Mouse (Mus musculus): ENCODE measurements at regions not wholly inside any gene's neighbourhood (a gene's known extent, or its start where the extent isn't known, plus 50 kb on each side); places are given as distances from the start of the nearest gene placed in this dataset.

DNA sequence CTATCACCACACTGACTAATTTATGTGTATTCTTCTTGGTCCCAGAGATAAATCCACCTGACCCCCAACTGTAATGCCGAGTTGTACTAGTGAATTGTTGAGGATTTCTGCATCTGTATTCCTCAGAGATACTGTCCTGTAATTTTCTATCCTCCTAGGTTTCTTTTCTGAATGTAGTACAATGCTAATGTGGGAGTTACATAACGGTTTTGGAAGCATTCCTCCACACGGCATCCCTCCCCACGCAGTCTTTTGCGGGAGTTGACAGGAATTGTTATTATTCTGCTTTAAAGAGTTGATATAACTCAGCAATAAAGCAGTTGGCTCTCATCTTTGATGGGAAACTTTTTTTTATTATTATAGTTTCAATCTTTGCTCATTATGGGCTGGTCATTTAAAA lies 222.8 kb downstream of the Rsl24d1 start:
- no peaks in the 10 kb centered on the region for H3K36me3 ChIP-seq
- no peak overlapping the region for H3K9ac ChIP-seq
- H3K4me1 ChIP-seq = no peaks in the 10 kb centered on the region
- no peak overlapping the region for H3K4me3 ChIP-seq
- no peak overlapping the region for H3K4me2 ChIP-seq
- H3K27me3 ChIP-seq = no peaks in the 10 kb centered on the region
- no peaks in the 10 kb centered on the region for H3K9me3 ChIP-seq
- 74% methylated on average over 5 of the region's 5 CpGs for WGBS
- no peak for ATAC-seq (ENCODE audit: borderline replicate concordance, extremely low read depth, low FRiP score, low TSS enrichment)
- H3K27ac ChIP-seq = no peak overlapping the region

DNA sequence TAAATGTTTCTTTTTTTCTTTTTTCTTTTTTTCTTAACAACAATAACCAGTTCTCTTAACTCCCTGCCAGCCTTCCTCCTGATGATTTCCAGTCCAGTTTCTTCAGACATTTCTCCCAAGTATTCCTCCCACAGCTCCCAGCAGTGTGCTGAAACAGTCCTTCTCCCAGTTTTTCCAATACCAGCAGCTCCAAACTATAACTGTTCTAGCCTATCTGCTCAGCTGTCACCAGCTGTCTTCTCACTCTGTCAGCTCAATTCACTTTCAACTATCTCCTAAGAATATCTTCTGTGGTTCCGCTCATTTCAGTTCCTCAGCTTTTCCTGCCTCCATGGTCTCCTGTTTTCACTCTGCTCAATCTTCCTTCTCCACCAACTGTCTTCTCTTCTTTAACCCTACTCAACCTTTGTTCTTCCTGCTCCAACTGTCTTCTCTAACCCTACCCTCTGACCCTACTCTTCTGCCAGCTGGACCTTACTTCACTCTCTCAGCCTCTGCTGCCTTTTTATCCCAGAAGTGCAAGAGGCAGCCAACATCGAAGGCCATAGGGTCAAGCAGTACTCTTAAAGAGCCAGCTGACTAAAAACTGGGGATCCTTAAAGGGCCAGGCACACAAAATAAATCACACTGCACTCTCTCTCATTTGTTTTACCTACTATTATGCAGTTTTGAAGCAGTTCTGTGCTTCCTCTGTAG lies 224.0 kb downstream of the Rsl24d1 start:
- H3K9ac ChIP-seq = no peak overlapping the region
- no peak for ATAC-seq (ENCODE audit: borderline replicate concordance, extremely low read depth, low FRiP score, low TSS enrichment)
- no peak overlapping the region for H3K4me2 ChIP-seq
- no peaks in the 10 kb centered on the region for H3K27me3 ChIP-seq
- no peaks in the 10 kb centered on the region for H3K4me1 ChIP-seq
- no peak overlapping the region for H3K27ac ChIP-seq
- peaks cover 2% of the 10 kb centered on the region; the same call in 1 of the 2 replicates for H3K9me3 ChIP-seq
- WGBS = 62% methylated on average over 2 of the region's 2 CpGs
- H3K4me3 ChIP-seq = no peak overlapping the region
- H3K36me3 ChIP-seq = no peaks in the 10 kb centered on the region

DNA sequence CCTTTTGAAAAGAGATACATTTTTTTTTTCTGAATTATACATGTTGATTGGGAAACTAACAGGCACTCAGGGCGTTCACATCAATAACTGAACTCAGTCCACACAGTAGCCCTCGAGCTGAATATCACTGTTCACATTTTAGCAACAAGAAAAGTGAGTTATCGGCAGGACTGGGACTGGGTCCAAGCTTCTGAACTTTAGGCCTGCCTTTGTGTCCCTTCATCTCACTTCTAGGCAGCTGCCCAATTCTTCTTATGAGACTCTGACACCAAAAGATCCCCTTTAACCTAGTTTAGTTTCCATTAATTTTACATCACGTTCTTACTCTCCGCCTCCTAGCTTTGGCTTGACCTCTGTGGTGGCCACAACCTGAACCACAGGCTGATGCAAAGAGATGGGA lies 242.7 kb downstream of the Rsl24d1 start:
- Histone ChIP-seq H3K4me2 (no peak overlapping the region), H3K27ac (no peak overlapping the region), H3K36me3 (no peaks in the 10 kb centered on the region), H3K9ac (no peak overlapping the region), H3K27me3 (no peaks in the 10 kb centered on the region), H3K4me1 (no peaks in the 10 kb centered on the region), H3K4me3 (no peak overlapping the region), H3K9me3 (no peaks in the 10 kb centered on the region)
- ATAC-seq (ENCODE audit: borderline replicate concordance, extremely low read depth, low FRiP score, low TSS enrichment) = no peak
- WGBS = 51% methylated on average over 5 of the region's 5 CpGs

DNA sequence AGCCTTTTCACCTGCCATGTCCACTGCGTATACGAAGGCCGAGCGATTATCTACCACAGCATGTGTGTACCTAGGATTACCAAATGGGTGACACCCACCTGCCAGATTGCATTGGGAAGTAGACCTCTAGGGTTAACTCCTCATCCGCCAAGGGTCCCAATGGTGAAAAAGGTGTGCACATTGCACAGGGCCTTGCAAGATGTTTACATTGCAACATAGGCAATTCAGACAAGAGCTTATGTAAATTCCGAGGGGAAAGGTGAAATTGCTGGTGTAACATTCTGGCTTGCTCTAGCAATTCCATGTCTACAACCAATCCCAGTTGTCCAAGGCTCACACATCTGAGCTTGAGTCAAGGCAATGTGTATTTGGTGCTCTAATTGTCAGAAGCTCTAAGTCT lies 245.7 kb downstream of the Rsl24d1 start:
- no peaks in the 10 kb centered on the region for H3K9me3 ChIP-seq
- no peaks in the 10 kb centered on the region for H3K4me1 ChIP-seq
- no peak overlapping the region for H3K27ac ChIP-seq
- no peak overlapping the region for H3K9ac ChIP-seq
- 80% methylated on average over 6 of the region's 6 CpGs for WGBS
- H3K36me3 ChIP-seq = no peaks in the 10 kb centered on the region
- no peak overlapping the region for H3K4me2 ChIP-seq
- no peaks in the 10 kb centered on the region for H3K27me3 ChIP-seq
- no peak for ATAC-seq (ENCODE audit: borderline replicate concordance, extremely low read depth, low FRiP score, low TSS enrichment)
- H3K4me3 ChIP-seq = no peak overlapping the region

DNA sequence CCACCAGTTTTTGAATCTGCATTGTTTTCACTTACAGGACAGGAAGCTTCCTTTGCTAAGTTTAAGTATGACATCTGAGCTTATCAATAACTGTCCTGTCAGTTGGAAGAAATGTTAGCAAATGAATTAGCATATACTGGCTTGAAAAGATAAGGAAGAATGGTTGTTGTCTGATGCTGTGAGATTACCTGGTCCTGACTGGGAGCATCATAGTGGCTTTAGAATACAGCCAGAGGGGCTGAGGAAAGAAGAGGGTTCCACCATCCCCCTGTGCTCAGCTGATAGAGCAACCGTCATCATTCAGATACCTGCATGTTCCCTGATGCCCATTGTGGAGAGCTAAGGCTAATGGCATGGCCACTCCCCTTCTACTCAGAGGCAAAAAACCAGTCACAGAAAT lies 267.5 kb downstream of the Rsl24d1 start:
- no peak for ATAC-seq (ENCODE audit: borderline replicate concordance, extremely low read depth, low FRiP score, low TSS enrichment)
- WGBS = 67% methylated on average over 1 of the region's 1 CpGs
- Histone ChIP-seq H3K27me3 (no peaks in the 10 kb centered on the region), H3K9me3 (no peaks in the 10 kb centered on the region), H3K4me2 (no peak overlapping the region), H3K9ac (no peak overlapping the region), H3K27ac (no peak overlapping the region), H3K4me3 (no peak overlapping the region), H3K36me3 (no peaks in the 10 kb centered on the region), H3K4me1 (no peaks in the 10 kb centered on the region)

DNA sequence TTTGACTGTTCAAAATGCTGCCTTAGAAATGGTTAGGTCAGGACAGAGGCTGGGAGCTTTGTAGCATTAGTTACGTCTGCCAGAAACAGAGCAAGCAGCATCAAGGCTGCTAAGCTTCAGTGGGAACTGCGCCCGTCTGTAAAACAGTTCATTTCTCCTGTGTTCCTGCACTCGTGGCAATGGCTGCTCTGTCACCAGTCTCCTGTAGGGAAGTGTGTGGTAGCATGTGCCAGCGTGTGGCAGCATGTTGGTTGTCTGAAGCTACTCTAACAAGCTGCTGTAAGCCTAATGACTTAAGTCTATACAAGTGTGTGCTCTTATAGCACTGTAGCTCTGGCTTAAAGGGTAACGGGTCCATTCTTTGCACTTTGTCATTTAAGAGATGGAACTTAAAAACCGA lies 278.8 kb downstream of the Rsl24d1 start:
- Histone ChIP-seq H3K4me1 (no peaks in the 10 kb centered on the region), H3K9me3 (no peaks in the 10 kb centered on the region), H3K4me3 (no peak overlapping the region), H3K27ac (no peak overlapping the region), H3K9ac (no peak overlapping the region), H3K36me3 (no peaks in the 10 kb centered on the region), H3K27me3 (no peaks in the 10 kb centered on the region), H3K4me2 (no peak overlapping the region)
- WGBS = 73% methylated on average over 7 of the region's 7 CpGs
- no peak for ATAC-seq (ENCODE audit: borderline replicate concordance, extremely low read depth, low FRiP score, low TSS enrichment)

DNA sequence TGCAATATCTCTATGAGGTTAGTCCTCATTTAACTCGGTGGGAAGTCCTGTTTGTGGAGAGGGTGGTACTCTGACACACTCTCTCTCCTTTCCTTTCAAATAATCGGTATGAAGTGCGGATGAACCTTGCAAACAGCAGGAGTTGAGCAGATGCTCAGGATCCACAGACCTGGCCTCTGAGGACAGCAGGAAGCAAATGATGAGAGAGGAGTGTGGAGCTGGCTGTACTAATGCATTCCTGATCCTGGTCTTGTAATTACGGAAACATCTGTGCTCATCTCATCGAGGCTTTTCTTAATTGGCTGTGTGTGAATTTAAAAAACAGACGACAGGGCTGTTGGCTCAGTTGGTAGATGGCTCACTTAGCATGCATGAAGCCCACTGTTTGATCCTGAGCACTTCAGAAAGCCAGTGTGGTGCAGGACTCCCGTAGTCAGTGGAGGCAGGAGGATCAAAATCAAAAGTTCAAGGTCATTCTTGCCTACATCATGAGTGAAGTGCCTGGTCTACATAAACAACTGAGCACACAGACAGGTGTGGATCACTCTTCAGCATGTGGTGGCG lies 300.2 kb downstream of the Rsl24d1 start:
- Histone ChIP-seq H3K36me3 (no peaks in the 10 kb centered on the region), H3K4me3 (no peak overlapping the region), H3K27ac (no peak overlapping the region), H3K9ac (no peak overlapping the region), H3K4me2 (no peak overlapping the region), H3K9me3 (no peaks in the 10 kb centered on the region), H3K27me3 (no peaks in the 10 kb centered on the region), H3K4me1 (no peaks in the 10 kb centered on the region)
- 65% methylated on average over 8 of the region's 8 CpGs for WGBS
- no peak for ATAC-seq (ENCODE audit: borderline replicate concordance, extremely low read depth, low FRiP score, low TSS enrichment)

DNA sequence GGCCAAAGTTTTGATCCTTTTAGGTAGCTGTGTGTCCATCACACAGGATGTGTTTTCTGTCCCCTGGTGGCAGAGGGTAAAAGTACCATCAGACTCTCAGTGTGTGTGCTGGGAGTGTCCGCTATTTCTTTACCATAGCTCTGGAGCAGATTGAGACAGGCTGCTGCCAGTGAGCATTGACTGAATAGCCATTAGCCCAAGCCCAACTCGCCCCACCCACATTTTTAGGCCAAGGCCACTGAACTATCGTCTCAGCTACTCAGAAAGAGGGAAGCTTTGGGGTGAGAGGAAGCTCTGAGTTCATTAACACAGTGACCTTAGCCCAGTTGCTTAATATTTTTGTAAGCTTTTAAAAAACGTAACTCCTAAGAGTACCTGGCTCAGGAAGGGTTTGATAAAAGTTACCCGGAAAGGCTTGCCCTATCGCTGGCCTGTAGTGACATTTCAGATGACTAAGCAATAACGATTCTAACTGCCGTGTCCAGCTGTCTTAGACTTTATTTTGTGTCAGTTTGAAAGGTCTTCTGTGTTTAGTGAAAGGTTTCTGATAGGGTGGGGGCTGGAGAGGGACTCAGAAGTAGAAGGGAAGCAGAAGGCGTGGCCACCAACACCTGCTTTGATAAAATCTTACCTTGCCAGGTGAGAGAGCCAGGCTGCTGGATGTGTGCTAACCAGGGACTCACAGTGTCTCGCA lies 303.0 kb downstream of the Rsl24d1 start:
- no peaks in the 10 kb centered on the region for H3K36me3 ChIP-seq
- H3K4me3 ChIP-seq = no peak overlapping the region
- H3K9me3 ChIP-seq = no peaks in the 10 kb centered on the region
- H3K27ac ChIP-seq = no peak overlapping the region
- no peak for ATAC-seq (ENCODE audit: borderline replicate concordance, extremely low read depth, low FRiP score, low TSS enrichment)
- 74% methylated on average over 10 of the region's 10 CpGs for WGBS
- H3K9ac ChIP-seq = no peak overlapping the region
- H3K4me1 ChIP-seq = no peaks in the 10 kb centered on the region
- H3K27me3 ChIP-seq = no peaks in the 10 kb centered on the region
- no peak overlapping the region for H3K4me2 ChIP-seq

Data from lung, embryonic 15.5 days (tissue).